Mouse (Mus musculus): Measurements from ENCODE around the gene 1700024P04Rik.

The 1700024P04Rik gene

DNA sequence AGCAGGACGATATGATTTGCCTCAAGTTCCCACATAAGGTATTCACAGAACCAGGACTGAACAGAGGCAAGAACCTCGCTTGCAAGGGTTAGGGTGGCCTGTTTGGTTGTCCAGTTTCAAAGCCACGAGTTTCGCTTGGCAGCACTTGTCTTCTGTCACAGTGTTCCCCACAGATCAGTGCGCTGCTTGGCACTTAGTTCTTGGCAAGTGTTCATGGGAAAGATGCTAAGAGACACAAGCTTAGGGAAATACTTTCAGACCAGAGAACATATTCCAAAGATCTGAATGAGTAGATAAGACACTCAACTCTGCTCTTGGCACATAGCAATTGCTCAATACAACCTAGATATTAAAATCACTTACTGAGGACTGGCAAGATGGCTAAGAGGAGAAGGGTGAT lies 17.8 kb downstream of the 1700024P04Rik start:
- no peak for DNase-seq (ENCODE audit: low spot score)

DNA sequence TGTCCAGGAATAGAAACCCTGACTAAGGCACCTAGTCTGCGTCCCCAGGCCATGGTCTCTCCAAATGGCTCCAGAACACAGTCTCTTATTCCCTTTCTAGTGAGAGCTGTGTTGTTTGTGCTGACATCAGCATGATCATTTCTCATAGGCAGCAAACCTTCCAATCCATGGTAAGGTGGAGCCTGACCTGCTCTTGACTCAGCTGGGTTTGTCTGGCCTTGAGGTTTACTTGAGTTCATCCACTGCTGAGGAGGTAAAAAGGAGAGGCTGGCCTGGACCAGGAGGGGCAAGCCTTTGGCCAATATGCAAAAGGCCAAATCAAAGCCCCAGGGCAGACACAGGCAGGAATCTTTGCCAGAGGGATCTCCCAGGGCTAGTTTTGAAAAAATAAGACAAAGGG lies 20.8 kb downstream of the 1700024P04Rik start:
- no peak for DNase-seq (ENCODE audit: low spot score)

DNA sequence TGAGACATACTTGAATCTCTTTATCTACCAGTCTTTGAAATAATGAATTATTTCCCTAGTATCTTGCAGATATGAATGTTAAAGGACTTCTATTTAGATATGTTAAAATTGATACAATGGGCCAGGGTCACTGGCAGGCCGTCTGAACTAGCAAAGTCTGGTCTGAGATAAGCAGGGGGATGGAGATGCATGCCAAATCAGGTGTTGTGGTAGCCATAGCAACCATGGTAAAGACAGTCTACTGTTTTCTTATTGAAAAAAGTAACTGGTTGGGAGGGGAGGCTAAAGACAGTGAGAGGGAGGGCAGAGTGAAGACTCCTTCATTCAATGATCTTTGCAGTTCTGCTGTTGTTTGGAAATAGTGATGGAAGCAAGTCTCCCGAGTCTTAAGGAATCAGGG lies 26.2 kb downstream of the 1700024P04Rik start:
- no peak for DNase-seq (ENCODE audit: low spot score)

DNA sequence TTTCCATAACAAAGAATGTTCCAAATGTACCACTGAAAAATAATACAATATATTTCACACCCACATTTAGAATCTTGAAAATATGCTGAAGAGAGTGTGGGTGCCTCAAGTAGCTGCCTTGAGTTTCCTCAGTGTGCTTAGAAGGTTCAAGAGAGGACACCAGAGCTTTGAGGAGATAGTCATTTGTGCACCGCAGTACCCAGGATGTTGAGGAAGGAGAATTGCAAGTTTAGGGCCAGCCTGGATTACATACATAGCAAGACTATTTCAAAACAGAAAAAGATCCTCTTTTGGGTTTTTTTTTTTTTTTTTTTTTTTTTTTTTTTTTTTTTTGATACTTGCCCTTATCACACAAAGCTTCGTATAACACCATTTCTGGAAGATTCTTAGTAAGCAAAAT lies 28.2 kb downstream of the 1700024P04Rik start:
- DNase-seq (ENCODE audit: low spot score) = no peak

DNA sequence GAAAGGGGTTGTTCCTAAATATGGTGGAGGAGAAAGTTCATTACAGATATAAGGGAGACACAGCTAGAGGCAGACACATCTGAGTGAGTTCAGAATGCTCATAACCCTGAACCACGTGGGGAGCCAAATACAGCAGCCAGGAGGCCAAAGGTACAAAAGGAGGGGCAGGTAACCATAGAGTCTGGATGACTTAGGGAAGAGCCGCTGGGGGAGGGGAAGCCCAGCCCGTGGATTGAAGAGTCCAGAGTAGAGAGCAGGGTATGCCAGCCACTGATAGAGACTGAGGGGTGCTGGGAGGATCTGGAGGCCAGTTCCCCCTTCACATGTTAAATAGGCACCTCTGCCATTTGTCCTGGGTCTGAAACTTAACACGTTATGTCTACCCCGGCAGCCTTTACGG lies 28.7 kb downstream of the 1700024P04Rik start:
- no peak for DNase-seq (ENCODE audit: low spot score)

DNA sequence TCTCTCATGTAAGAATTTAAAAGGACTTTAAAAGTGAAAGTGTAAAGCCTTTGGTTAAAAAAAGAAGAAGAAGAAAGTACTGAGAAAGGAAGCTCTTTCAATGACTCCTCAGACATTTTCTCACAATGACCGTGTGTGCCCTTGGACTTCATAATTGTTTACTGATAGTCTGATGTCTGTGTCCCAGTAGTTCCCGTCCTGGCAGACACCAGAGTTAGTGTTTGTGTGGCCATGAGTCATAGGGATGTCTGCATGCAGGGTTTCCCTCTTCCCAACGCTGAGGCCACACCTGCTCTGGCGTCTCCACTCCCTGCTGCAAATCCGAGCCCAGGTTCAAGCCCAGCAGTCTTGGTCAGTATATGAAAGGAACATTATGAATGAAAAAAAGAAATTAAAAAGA lies 29.1 kb downstream of the 1700024P04Rik start:
- no peak for DNase-seq (ENCODE audit: low spot score)

DNA sequence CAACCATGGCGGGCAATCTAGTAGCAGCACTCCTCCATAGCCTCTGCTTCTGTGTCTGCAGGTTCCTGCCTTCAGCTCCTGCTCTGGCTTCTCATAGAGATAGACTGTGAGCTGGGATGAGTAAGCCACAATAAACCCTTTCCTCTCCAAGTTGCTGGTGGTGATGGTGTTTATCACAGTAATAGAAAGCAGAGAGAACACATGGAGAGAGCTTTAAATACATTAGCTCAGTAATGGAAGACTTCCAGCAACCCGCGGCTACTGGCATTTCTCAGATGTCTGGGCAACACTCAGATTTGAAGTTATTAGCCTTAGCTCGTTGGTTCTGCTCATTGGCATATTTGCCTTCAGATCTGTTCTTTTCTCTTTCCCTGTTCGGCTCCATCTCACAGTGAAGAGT lies 30.5 kb downstream of the 1700024P04Rik start:
- no peak for DNase-seq (ENCODE audit: low spot score)

DNA sequence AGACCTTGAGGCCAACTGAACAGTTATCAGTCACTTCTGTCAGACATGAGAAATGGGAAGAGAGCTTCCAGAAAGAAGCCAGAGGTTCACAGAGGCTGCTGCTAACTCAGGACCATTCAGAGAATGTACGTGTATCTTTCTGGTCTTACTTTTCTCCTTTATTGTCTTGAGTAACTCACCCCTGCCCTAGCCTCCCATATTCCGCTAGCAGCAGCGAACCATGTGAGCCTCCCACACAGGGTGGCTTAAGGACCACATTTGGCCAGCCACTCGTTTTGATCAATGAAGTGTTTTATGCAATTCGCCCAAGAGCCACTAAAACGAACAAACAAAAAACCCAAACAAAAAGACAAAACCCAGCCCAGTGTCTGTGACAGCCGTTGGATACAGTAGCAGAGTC lies 32.4 kb downstream of the 1700024P04Rik start:
- no peak for DNase-seq (ENCODE audit: low spot score)

DNA sequence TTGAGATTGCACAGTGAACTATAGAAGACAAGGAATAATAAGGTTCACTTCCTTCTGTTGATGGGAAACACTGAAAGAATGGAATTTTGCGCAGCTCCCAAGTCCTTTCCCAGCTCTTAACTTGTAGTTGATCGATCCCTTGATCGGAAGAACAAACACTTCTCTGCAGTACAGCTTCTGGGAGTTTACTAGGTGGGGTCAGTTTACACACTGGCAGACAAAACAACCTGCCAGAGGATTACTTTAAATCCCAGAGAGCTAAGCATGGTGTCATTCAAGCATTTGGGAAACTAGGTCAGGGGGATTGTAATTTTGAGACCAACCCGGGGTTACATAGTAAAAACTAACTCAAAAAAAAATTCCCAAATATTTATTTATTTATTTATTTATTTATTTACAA lies 36.2 kb downstream of the 1700024P04Rik start:
- no peak for DNase-seq (ENCODE audit: low spot score)

DNA sequence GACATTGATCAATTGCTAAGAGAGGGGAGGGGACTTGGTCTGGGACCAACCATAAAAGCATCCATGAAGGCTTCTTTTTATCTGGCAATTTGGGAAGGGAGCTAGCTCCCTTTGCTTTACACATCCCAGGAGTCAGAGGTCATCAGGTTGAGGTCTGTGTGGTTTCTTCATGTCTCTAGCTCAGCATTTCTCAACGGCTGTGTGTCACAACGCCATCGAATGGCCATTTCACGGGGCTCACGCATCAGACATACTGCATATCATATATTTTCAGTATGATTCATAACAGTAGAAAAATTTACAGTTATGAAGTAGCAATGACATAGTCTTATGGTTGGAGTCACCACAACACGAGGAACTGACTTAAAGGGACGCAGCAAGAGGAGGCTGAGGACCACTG lies 37.9 kb downstream of the 1700024P04Rik start:
- DNase-seq (ENCODE audit: low spot score) = no peak

DNA sequence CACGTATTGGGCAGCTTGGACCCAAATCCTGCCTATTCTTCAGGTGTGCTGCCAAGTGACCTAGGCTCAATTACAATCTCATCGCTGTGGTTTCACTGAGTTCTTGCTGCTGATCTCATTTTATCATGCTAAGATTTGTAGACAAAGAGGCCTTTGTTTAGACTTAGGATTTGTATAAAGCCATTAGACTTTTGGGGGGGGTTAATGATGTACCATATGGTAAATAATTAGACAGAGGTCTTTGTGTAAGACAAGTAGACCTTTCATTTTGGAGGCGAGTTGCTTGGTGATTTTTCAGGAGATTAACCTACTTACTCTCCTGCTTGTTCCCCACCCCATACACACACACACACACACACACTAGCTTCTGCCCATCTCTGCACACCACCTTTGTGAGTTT lies 38.5 kb downstream of the 1700024P04Rik start:
- no peak for DNase-seq (ENCODE audit: low spot score)

DNA sequence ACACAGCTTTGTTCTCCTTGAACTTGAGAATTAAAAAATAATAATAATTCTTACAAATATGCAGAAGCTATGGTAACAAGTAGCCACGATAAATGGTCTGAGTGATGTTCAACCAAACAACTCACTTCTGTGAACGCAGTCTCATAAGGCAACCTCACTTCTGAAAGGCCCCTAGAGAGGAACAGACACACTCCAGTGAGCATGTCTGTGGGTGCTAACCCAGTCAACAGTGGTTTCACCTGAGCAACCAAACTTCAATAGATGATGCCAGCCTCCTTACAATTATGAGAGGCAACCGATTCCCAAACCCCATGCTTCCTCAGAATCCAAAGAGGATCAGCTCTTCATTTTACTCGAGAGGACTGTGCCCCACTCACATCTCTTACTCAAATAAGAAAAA lies 39.0 kb downstream of the 1700024P04Rik start:
- no peak for DNase-seq (ENCODE audit: low spot score)

DNA sequence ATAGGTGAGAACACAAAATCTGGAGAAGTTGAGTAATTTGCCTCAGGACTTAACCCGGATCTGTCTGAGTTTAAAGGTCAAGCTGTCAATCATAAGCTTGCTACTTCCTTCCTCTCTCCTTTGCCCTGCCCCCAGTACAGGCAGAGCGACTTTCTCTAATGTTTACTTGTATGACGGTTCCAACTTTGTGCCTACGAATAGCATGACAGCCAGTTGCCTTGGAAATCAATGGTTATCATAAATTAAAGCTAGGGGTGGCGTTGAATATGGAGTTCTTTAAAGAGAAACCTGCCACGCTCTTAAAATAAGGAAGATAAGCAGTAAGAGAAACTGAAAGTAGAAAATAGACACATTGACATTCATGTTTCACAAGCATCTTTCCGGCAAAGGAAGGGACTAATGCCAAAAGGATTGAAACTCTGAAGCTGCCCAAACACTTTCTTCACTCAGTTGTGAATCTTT lies 39.7 kb downstream of the 1700024P04Rik start:
- peak; percentile 44 for DNase-seq (ENCODE audit: low spot score)

DNA sequence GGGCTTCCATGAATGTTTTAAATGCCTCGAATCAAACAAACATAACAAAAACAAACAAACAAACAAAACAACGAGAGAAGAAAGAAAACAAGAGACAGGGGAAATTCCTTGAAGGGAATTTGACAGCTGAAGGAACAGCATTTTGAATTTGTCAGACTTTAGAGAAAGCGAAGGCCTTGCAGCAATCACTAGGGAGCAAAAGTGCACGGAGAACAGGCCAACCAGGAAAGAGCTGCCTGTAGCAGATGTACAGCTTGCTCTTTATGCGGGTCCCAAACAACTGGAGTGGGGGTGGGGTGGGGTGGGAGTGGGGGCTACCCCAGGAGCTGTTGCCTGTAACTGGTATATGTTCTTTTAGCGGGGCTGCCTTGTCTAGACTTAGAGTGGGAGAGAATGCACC lies 42.0 kb downstream of the 1700024P04Rik start:
- no peak for DNase-seq (ENCODE audit: low spot score)

DNA sequence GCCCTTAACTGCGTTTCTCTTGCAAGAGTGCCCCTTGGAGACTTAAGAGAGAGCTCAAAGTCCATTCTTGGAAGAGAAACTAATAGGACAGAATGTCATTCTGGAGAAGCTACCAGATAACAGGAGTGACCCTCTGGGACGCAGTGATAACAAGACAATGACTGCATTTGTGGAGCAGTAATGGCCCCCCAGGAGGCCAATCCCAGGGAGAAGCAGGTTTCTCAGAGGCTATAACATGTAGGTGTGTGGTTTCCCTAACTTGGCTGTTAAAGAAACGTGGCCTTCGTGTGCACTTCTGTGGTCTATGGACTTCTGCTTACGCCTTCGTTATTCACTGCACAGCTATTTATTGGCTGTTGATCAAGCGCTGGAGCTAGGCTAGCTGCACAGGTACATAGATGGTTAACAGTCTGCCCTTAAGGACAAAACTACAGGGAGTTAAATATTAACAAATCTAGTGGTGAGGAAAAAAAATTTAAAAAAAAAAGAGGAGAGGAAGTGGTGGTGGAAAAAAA lies 42.5 kb downstream of the 1700024P04Rik start:
- no peak for DNase-seq (ENCODE audit: low spot score)

DNA sequence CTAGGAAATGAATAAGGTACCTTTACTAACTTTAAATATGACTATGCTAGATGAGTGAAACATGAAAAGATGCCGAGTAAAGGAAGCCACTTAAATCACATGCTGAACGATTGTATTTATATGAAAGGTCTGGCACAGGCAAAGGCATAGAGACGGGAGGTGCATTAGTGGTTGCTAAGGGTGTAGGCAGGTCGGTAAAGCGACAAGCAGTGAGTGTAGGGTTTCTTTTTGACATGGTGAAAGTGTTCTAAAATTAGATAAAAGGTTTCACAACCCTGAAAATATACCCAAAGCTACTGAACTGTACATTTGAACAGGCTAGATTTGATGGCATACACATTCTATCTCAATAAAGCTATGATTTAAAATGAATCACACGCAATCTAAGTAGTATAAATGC lies 47.3 kb downstream of the 1700024P04Rik start:
- no peak for DNase-seq (ENCODE audit: low spot score)

All from c-Kit-positive CD71-positive TER-119-positive erythroid progenitor cells, embryonic 14.5 days (primary cell).